Mouse (Mus musculus) spleen, adult 2 months (tissue): ENCODE results near the gene Ppil3.

Experiments
- CTCF ChIP-seq: fragments of 200-500 bp; IDR thresholded peaks from 2 replicates; pipeline ENCODE4 v1.5.1; 2011; ENCODE audit warnings: mild to moderate bottlenecking, inconsistent platforms; ENCODE audit not compliant: insufficient read depth, insufficient read length, insufficient replicate concordance; ENCODE audit errors: extremely low read depth
- POLR2A ChIP-seq: fragments of 200-500 bp; IDR thresholded peaks from 2 replicates; pipeline ENCODE4 v1.6.1; 2011; ENCODE audit warnings: low read depth, low read length, inconsistent platforms

- no peak for TF ChIP-seq CTCF
- peak; percentile 6; the same call in 1 of the 2 replicates for TF ChIP-seq POLR2A
Measured at GRCm38 (mm10) chr1:58445143-58445722, at the start of gene Ppil3, which contains the start of gene Nif3l1.
